Mouse (Mus musculus) thymus, adult 2 months (tissue): ENCODE data around the gene Zfp609.

ENCODE experiments used
- CTCF ChIP-seq: fragments of 200-500 bp; IDR thresholded peaks from 2 replicates; pipeline ENCODE4 v1.5.1; 2012; ENCODE audit warnings: mild to moderate bottlenecking, control low read depth, low read length, moderate library complexity, borderline replicate concordance; ENCODE audit not compliant: control insufficient read depth, poor library complexity, insufficient read depth; ENCODE audit errors: extremely low read depth
- POLR2A ChIP-seq: fragments of 200-500 bp; IDR thresholded peaks from 2 replicates; pipeline ENCODE4 v1.6.1; 2012; ENCODE audit warnings: mild to moderate bottlenecking, low read length, control low read depth, moderate library complexity; ENCODE audit not compliant: control insufficient read depth, poor library complexity, insufficient read depth; ENCODE audit errors: extremely low read depth

GRCm38 (mm10) chr9:65785772-65786368 is 41.5 kb downstream of the Zfp609 start:
- TF ChIP-seq POLR2A = no peak
- no peak for TF ChIP-seq CTCF
